Mouse (Mus musculus) MEL (cell line): Measurements from ENCODE around the gene Trim63. TPM values are rescaled to one million over a fixed set of nuclear protein-coding genes. Genes with fewer than 3 reads are reported as not detected.

Source experiments
- DNase-seq: peaks from one replicate; pipeline ENCODE4 v3.0.0; 2011; ENCODE audit warnings: low read depth, low spot score
- H3K27ac ChIP-seq: 2 replicates; pipeline ENCODE4 v1.5.1; 2012; ENCODE audit warnings: low read depth, mild to moderate bottlenecking, control low read depth, low read length, moderate library complexity; ENCODE audit not compliant: control insufficient read depth
- H3K27me3 ChIP-seq, 2 experiments: fragments of 150-350 bp in 1 of 2; sonication (generic) in 1 of 2; 2 replicates each; pipeline ENCODE4 v1.6.1; 2012; ENCODE audit warnings: low read length in 2 of 2, mild to moderate bottlenecking in 2 of 2, improper control_type of control experiment in 1 of 2, moderate library complexity in 1 of 2; ENCODE audit not compliant: insufficient read depth in 2 of 2, control insufficient read depth in 1 of 2
- H3K36me3 ChIP-seq, 2 experiments: 2 replicates each; pipeline ENCODE4 v1.6.1; 2012 to 2014; ENCODE audit warnings: low read length in 2 of 2, improper control_type of control experiment in 1 of 2, inconsistent platforms in 1 of 2, mild to moderate bottlenecking in 1 of 2; ENCODE audit not compliant: insufficient read depth in 2 of 2, control insufficient read depth in 1 of 2
- H3K4me1 ChIP-seq, 2 experiments: fragments of 150-350 bp in 1 of 2; sonication (generic) in 1 of 2; 2 replicates each; pipeline ENCODE4 v1.6.1; 2012; ENCODE audit warnings: low read length in 2 of 2, improper control_type of control experiment in 1 of 2, mild to moderate bottlenecking in 1 of 2; ENCODE audit not compliant: insufficient read depth in 2 of 2, control insufficient read depth in 1 of 2
- H3K4me3 ChIP-seq, 2 experiments: fragments of 150-350 bp in 1 of 2; sonication (generic) in 1 of 2; 2 replicates each; pipeline ENCODE4 v1.5.1; 2012; ENCODE audit warnings: low read depth in 2 of 2, low read length in 2 of 2, mild to moderate bottlenecking in 2 of 2, moderate library complexity in 2 of 2, control low read depth in 1 of 2, improper control_type of control experiment in 1 of 2; ENCODE audit not compliant: control insufficient read depth in 1 of 2, insufficient read depth in 1 of 2
- H3K79me2 ChIP-seq: 2 replicates; pipeline ENCODE4 v1.6.1; 2012; ENCODE audit warnings: mild to moderate bottlenecking, low read length, moderate library complexity; ENCODE audit not compliant: control insufficient read depth, poor library complexity, insufficient read depth
- H3K9ac ChIP-seq: 2 replicates; pipeline ENCODE4 v1.6.1; 2012; ENCODE audit warnings: low read depth, mild to moderate bottlenecking, control low read depth, low read length, moderate library complexity; ENCODE audit not compliant: control insufficient read depth, poor library complexity, severe bottlenecking
- H3K9me3 ChIP-seq: fragments of 150-350 bp; sonication (generic); replicated peaks from 2 replicates; pipeline ENCODE4 v1.6.1; 2012; ENCODE audit warnings: mild to moderate bottlenecking, low read length, improper control_type of control experiment, moderate library complexity; ENCODE audit not compliant: insufficient read depth
- BHLHE40 ChIP-seq: IDR thresholded peaks from 2 replicates; pipeline ENCODE4 v1.6.1; 2012; ENCODE audit warnings: low read depth, mild to moderate bottlenecking, inconsistent platforms, low read length, improper control_type of control experiment, borderline replicate concordance
- CHD1 ChIP-seq: IDR thresholded peaks from 2 replicates; pipeline ENCODE4 v1.6.1; 2012; ENCODE audit warnings: low read depth, mild to moderate bottlenecking, inconsistent platforms, low read length, improper control_type of control experiment
- CHD2 ChIP-seq: IDR thresholded peaks from 2 replicates; pipeline ENCODE4 v1.6.1; 2011; ENCODE audit warnings: low read length, improper control_type of control experiment
- CTCF ChIP-seq, 3 experiments: IDR thresholded peaks in 2 of 3; conservative IDR thresholded peaks in 1 of 3; 2 replicates each; pipeline ENCODE4 v1.5.1; 2011 to 2012; ENCODE audit warnings: low read length in 3 of 3, low read depth in 2 of 3, mild to moderate bottlenecking in 2 of 3, improper control_type of control experiment in 1 of 3, inconsistent platforms in 1 of 3, mixed read lengths in 1 of 3, moderate library complexity in 1 of 3; ENCODE audit not compliant: control insufficient read depth in 1 of 3, insufficient read depth in 1 of 3, poor library complexity in 1 of 3, severe bottlenecking in 1 of 3
- E2F4 ChIP-seq: IDR thresholded peaks from 2 replicates; pipeline ENCODE4 v1.6.1; 2011; ENCODE audit warnings: low read depth, low read length, improper control_type of control experiment, borderline replicate concordance
- ELF1 ChIP-seq: IDR thresholded peaks from 2 replicates; pipeline ENCODE4 v1.6.1; 2014; ENCODE audit warnings: low read depth, mild to moderate bottlenecking, inconsistent platforms, low read length, improper control_type of control experiment, moderate library complexity
- EP300 ChIP-seq, 2 experiments: IDR thresholded peaks; 2 replicates each; pipeline ENCODE4 v1.6.1; 2011; ENCODE audit warnings: improper control_type of control experiment in 2 of 2, low read length in 2 of 2, low read depth in 1 of 2, mild to moderate bottlenecking in 1 of 2
- GABPA ChIP-seq: IDR thresholded peaks from 2 replicates; pipeline ENCODE4 v1.6.1; 2012; ENCODE audit warnings: low read depth, mild to moderate bottlenecking, inconsistent platforms, low read length, improper control_type of control experiment, moderate library complexity
- GATA1 ChIP-seq: IDR thresholded peaks from 2 replicates; pipeline ENCODE4 v1.6.1; 2011; ENCODE audit warnings: low read depth, low read length, improper control_type of control experiment
- HCFC1 ChIP-seq: IDR thresholded peaks from 2 replicates; pipeline ENCODE4 v1.6.1; 2012; ENCODE audit warnings: low read depth, mild to moderate bottlenecking, inconsistent platforms, low read length, improper control_type of control experiment, moderate library complexity
- JUND ChIP-seq: IDR thresholded peaks from 2 replicates; pipeline ENCODE4 v1.6.1; 2011; ENCODE audit warnings: low read depth, mild to moderate bottlenecking, improper control_type of control experiment, low read length
- KAT2A ChIP-seq: conservative IDR thresholded peaks from 2 replicates; pipeline ENCODE4 v1.6.1; 2012; ENCODE audit warnings: low read depth, low read length, improper control_type of control experiment, inconsistent platforms
- MAFK ChIP-seq: IDR thresholded peaks from 2 replicates; pipeline ENCODE4 v1.6.1; 2011; ENCODE audit warnings: low read depth, mild to moderate bottlenecking, low read length, improper control_type of control experiment, borderline replicate concordance
- MAX ChIP-seq: IDR thresholded peaks from 2 replicates; pipeline ENCODE4 v1.6.1; 2011; ENCODE audit warnings: low read length, improper control_type of control experiment
- MAZ ChIP-seq: IDR thresholded peaks from 2 replicates; pipeline ENCODE4 v1.6.1; 2012; ENCODE audit warnings: low read depth, mild to moderate bottlenecking, inconsistent platforms, low read length, improper control_type of control experiment
- MEF2A ChIP-seq: IDR thresholded peaks from 2 replicates; pipeline ENCODE4 v1.6.1; 2014; ENCODE audit warnings: low read depth, mild to moderate bottlenecking, inconsistent platforms, low read length, improper control_type of control experiment; ENCODE audit not compliant: poor library complexity, insufficient replicate concordance, severe bottlenecking; ENCODE audit errors: extremely low read depth
- MXI1 ChIP-seq: IDR thresholded peaks from 2 replicates; pipeline ENCODE4 v1.6.1; 2011; ENCODE audit warnings: mild to moderate bottlenecking, low read depth, low read length, improper control_type of control experiment
- MYC ChIP-seq: IDR thresholded peaks from 2 replicates; pipeline ENCODE4 v1.6.1; 2011; ENCODE audit warnings: low read depth, mild to moderate bottlenecking, low read length, improper control_type of control experiment, moderate library complexity
- NELFE ChIP-seq: IDR thresholded peaks from 2 replicates; pipeline ENCODE4 v1.6.1; 2011; ENCODE audit warnings: low read depth, low read length, improper control_type of control experiment
- NRF1 ChIP-seq: IDR thresholded peaks from 2 replicates; pipeline ENCODE4 v1.6.1; 2014; ENCODE audit warnings: low read depth, mild to moderate bottlenecking, inconsistent platforms, low read length, improper control_type of control experiment, moderate library complexity; ENCODE audit not compliant: poor library complexity, insufficient read depth, severe bottlenecking
- POLR2A ChIP-seq, 2 experiments: IDR thresholded peaks; 2 replicates each; pipeline ENCODE4 v1.6.1; 2011 to 2012; ENCODE audit warnings: low read length in 2 of 2, mild to moderate bottlenecking in 2 of 2, control low read depth in 1 of 2, improper control_type of control experiment in 1 of 2, low read depth in 1 of 2, moderate library complexity in 1 of 2; ENCODE audit not compliant: control insufficient read depth in 1 of 2, insufficient read depth in 1 of 2, poor library complexity in 1 of 2
- POLR2AphosphoS2 ChIP-seq: IDR thresholded peaks from 2 replicates; pipeline ENCODE4 v1.6.1; 2011; ENCODE audit warnings: low read length, improper control_type of control experiment
- RAD21 ChIP-seq: IDR thresholded peaks from 2 replicates; pipeline ENCODE4 v1.6.1; 2011; ENCODE audit warnings: mild to moderate bottlenecking, low read depth, low read length, improper control_type of control experiment
- SMC3 ChIP-seq: IDR thresholded peaks from 2 replicates; pipeline ENCODE4 v1.6.1; 2011; ENCODE audit warnings: low read depth, low read length, improper control_type of control experiment
- TAL1 ChIP-seq: IDR thresholded peaks from 2 replicates; pipeline ENCODE4 v1.6.1; 2012; ENCODE audit warnings: mild to moderate bottlenecking, inconsistent platforms, low read length, moderate library complexity, mixed read lengths
- TBP ChIP-seq: IDR thresholded peaks from 2 replicates; pipeline ENCODE4 v1.8.0; 2011; ENCODE audit warnings: low read depth, low read length, improper control_type of control experiment
- TCF12 ChIP-seq: IDR thresholded peaks from 2 replicates; pipeline ENCODE4 v1.6.1; 2014; ENCODE audit warnings: low read depth, mild to moderate bottlenecking, inconsistent platforms, low read length, improper control_type of control experiment, moderate library complexity
- USF2 ChIP-seq, 2 experiments: IDR thresholded peaks; 2 replicates each; pipeline ENCODE4 v1.6.1; 2011 to 2012; ENCODE audit warnings: improper control_type of control experiment in 2 of 2, low read length in 2 of 2, borderline replicate concordance in 1 of 2, inconsistent platforms in 1 of 2, low read depth in 1 of 2, mild to moderate bottlenecking in 1 of 2; ENCODE audit not compliant: insufficient read depth in 1 of 2
- ZC3H11A ChIP-seq: IDR thresholded peaks from 2 replicates; pipeline ENCODE4 v1.6.1; 2012; ENCODE audit warnings: low read depth, mild to moderate bottlenecking, inconsistent platforms, low read length, improper control_type of control experiment
- ZKSCAN1 ChIP-seq: IDR thresholded peaks from 2 replicates; pipeline ENCODE4 v1.6.1; 2012; ENCODE audit warnings: low read depth, mild to moderate bottlenecking, inconsistent platforms, low read length, improper control_type of control experiment, moderate library complexity
- ZNF384 ChIP-seq: IDR thresholded peaks from 2 replicates; pipeline ENCODE4 v1.6.1; 2012; ENCODE audit warnings: low read depth, mild to moderate bottlenecking, inconsistent platforms, low read length, improper control_type of control experiment
- polyA plus RNA-seq, 2 experiments: library from polyadenylated mRNA; stranded (reverse) in 1 of 2; unstranded in 1 of 2; fragments of >175 nt in 1 of 2; fragments of >200 nt in 1 of 2; gene quantifications; 2 replicates each; pipeline versions ENCODE4 v1.2.1 to v1.2.4; 2012; ENCODE audit warnings: low replicate concordance in 2 of 2, low read depth in 1 of 2; ENCODE audit not compliant: insufficient read length in 2 of 2, insufficient read depth in 1 of 2, missing spikeins in 1 of 2
- total RNA-seq: library from RNA; depleted of rRNA; stranded (reverse); fragments of 300-350 nt; gene quantifications from 2 replicates; pipeline ENCODE4 v1.2.3, GENCODE M21; 2012

Gene Trim63
- total and polyA plus RNA-seq, 3 experiments, result not detected

DNA sequence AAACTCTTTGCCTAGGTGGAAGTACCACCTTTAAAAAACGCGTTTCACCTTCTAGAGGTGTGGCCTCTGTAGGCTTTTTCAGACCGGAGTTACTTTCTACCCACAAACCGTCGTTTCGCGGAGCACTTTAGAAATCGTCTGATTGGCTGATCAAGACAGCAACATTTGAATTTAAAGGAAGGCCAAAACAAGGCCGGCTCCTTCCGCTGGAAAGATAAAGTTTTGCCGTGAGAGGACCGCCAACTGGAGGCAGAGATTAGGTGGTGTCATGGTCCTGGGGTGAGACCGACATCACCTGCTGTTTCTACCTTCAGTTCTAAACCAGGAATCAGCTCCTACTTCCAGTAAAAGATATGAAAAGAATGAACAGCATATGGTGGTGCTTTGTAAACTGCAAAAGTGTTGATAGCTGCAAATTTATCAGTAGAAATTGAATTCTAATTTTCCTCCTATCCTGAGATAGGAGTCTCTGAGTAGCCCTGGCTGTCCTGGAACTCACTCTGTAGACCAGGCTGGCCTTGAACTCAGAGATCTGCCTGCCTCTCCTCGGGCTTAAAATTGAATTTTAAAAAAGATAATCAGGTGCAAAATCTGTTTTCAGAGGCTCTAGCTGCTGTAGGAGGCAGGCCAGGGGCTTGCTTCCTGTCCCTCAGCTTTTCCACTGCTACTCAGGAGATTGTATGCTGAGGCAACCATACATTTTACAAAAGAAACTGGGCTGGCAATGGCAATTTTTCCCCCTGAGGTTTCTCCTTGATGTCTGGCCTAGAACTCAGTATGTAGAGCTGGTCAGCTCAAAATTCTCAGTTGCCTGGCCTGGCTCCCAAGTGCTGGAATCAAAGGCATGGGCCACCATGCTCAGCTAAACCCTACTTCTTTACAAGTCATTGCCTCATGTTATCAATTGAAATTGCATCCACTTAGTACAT, 41.2 kb upstream of the Trim63 start (continued):
- TF ChIP-seq MAZ, result 0 out of 2 replicates have a peak, but pooled peaks have one; percentile 32
- TF ChIP-seq GATA1, result peak; percentile 83
- TF ChIP-seq TBP, result peak; percentile 53
- TF ChIP-seq KAT2A, result peak; percentile 46; the same call in 1 of the 2 replicates
- peak; percentile 73 for TF ChIP-seq NELFE
- no peak for TF ChIP-seq JUND
- peak; percentile 74 for TF ChIP-seq TCF12
- TF ChIP-seq ELF1, result 0 out of 2 replicates have a peak, but pooled peaks have one; percentile 31
- no peak for TF ChIP-seq NRF1
- TF ChIP-seq CHD2, result no peak

DNA sequence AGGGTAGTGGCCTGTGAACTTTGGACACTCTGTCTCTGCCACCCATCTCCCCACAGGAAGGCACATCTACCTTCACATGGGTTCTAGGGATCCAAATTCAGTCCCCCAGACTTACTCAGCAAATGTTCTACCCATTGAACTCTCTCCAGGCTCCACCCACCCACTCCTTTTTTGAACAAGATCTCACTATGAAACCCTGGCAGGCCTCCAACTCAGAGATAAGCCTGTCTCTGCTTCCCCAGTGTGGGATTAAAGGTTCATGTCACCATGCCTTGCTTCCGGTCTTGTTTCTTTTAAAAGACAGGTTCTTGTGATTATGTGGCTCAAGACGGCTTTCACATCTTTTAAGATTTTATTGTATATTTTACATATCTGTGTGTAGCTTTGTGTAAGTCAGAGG, 30.0 kb upstream of the Trim63 start:
- Histone ChIP-seq H3K4me1 (peaks cover 2 to 21% of the 10 kb centered on the region in 2 experiments; a peak in 3 of 4 replicates), H3K27ac (peak overlapping the region; percentile 73), H3K9me3 (no peaks in the 10 kb centered on the region), H3K4me3 (no peak overlapping the region), H3K79me2 (peaks cover 15% of the 10 kb centered on the region), H3K36me3 (peaks cover 11 to 24% of the 10 kb centered on the region in 2 experiments), H3K9ac (no peak overlapping the region), H3K27me3 (no peaks in the 10 kb centered on the region)
- DNase-seq, result peak; percentile 91
- TF ChIP-seq MYC, result peak; percentile 80; the same call in 1 of the 2 replicates
- 0 out of 2 replicates have a peak, but pooled peaks have one; percentile 19 for TF ChIP-seq MAZ
- no peak for TF ChIP-seq E2F4
- no peak for TF ChIP-seq KAT2A
- TF ChIP-seq HCFC1, result 0 out of 2 replicates have a peak, but pooled peaks have one; percentile 45
- TF ChIP-seq MAFK, result peak; percentile 33; the same call in 1 of the 2 replicates
- TF ChIP-seq BHLHE40, result no peak
- TF ChIP-seq USF2 (IDR thresholded peaks at IDR 0.05; ENCODE audit: borderline replicate concordance in 1 of 2, insufficient read depth in 1 of 2, low read depth in 1 of 2, low read length in 2 of 2), result no peak
- TF ChIP-seq EP300 (IDR thresholded peaks at IDR 0.05; ENCODE audit: low read depth in 1 of 2, low read length in 2 of 2), result peak in 1 of 2 experiments; percentile 46; a peak in 2 of 4 replicates
- TF ChIP-seq MEF2A, result no peak
- no peak for TF ChIP-seq GABPA
- TF ChIP-seq JUND, result no peak
- TF ChIP-seq POLR2AphosphoS2, result peak; percentile 50
- no peak for TF ChIP-seq RAD21
- 0 out of 2 replicates have a peak, but pooled peaks have one; percentile 44 for TF ChIP-seq ELF1
- TF ChIP-seq ZKSCAN1, result no peak
- no peak for TF ChIP-seq TBP
- TF ChIP-seq ZNF384, result no peak
- 0 out of 2 replicates have a peak, but pooled peaks have one; percentile 23 for TF ChIP-seq MAX
- TF ChIP-seq SMC3, result no peak
- TF ChIP-seq MXI1, result peak; percentile 66
- TF ChIP-seq POLR2A (IDR thresholded peaks at IDR 0.05; ENCODE audit: control insufficient read depth in 1 of 2, insufficient read depth in 1 of 2, low read depth in 1 of 2, low read length in 2 of 2, poor library complexity in 1 of 2), result peak in 1 of 2 experiments; percentile 51; a peak in 2 of 4 replicates
- no peak; the same call in 1 of the 2 replicates for TF ChIP-seq CHD1
- no peak for TF ChIP-seq ZC3H11A
- TF ChIP-seq GATA1, result peak; percentile 60
- TF ChIP-seq TAL1, result no peak
- peak; percentile 29; the same call in 1 of the 2 replicates for TF ChIP-seq NELFE
- no peak for TF ChIP-seq CTCF (IDR thresholded peaks at IDR 0.05 in 2 of 3, conservative IDR thresholded peaks at IDR 0.05 in 1 of 3; ENCODE audit: control insufficient read depth in 1 of 3, insufficient read depth in 1 of 3, low read depth in 2 of 3, low read length in 3 of 3, poor library complexity in 1 of 3, severe bottlenecking in 1 of 3)
